Mouse (Mus musculus): ENCODE data around the gene Hmgn1.

Gene Hmgn1

DNA sequence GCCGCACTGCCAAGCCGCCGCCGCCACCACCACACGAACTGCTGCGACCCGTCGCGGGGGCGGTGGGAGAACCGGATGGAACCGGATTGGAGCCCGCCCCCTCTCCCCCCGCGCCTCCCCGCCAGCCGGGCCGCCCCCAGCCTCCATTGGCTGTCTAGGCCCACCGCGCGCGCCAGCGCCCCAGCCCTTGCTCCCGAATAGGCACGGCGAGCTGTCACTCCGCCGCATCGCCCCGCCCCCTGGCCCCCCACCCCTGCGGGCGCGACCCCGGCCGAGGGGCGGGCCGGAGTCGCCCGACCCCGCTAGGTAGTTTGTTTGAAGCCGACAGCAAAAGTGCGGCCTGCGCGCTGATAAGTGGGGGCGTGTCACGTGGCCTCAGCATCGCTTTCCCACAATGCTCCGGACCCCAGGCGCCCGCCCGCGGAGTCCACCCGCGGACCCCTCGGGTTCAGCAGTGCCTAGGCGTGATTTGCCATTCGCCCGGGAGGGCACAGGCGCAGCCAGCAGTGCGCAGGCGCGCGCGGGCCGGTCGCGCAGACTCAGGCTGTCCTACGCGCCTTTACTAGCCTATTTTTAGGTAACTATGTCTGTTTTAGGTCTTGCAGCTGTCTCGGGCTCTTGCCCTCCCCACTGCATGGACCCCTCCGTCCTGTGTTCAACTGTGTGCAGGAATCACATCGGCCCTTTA lies at the start of gene Hmgn1:
TSS of gene Hmgn1 (minus strand) at position 73 of the 688 bp plus-strand sequence.
- CTCF ChIA-PET = interaction anchor here (0.5 to 0.7 kb wide), 3 partner anchors 8 to 97 kb away, joined by 3 to 7 read pairs (median 4); no protein-coding TSS in a partner anchor

DNA sequence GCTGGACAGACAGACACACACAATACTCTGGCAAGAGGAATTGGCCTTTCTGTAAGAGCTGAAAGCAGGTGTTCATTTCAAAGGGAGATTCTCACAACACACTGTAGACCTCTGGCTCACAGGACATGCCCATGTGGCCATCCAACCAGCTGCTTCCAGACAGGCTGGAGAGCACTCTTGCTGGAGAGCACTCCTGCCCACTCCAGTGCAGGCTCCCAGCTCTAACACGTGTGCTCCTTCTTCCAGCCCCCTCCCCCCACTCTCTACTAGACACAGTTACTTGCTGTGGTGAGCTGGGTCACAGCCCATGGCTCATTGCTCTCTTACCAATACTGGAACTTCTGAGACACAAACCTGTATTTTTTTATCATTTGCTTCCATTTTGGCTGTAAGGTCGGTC lies 47.9 kb upstream of the Hmgn1 start:
- CTCF ChIA-PET = no interaction called here

DNA sequence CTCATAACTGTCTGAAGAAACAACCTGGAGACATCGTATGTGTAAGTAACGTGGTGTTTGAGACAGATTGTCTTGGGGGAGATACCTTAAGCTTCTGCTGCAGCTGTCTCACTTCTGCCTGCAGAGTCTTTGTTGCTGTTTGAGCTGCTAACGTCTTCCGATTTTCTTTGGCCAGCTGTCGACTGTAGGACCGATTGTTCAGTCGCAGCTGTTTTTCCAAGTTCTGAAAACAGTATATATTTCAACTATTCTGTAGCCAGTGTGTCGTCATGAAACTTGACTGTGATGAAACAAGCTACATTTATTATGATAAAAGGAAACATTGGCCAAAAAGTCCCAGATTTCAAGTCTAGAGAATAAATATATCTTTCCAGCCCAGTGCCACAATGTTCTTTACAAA lies 46.1 kb upstream of the Hmgn1 start:
- CTCF ChIA-PET = no interaction called here

DNA sequence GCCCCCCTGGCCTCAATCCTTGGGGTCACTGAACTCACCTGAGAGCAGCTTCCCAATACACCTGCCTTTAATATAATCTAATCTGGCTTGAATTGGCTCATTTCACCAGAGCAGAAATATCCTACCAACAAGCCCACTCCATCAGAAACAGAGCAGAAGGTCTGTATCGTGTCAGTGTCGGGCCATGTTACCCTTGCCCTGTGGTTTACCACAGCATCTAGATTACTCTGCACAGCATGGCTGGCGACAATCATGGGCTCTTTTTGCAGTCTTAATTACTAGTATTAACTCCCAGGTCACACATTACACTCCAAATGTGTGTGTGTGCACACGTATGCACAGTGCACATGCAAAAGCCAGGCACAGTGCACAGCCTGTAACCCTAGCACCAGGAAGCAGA lies 41.3 kb upstream of the Hmgn1 start:
- CTCF ChIA-PET = no interaction called here

DNA sequence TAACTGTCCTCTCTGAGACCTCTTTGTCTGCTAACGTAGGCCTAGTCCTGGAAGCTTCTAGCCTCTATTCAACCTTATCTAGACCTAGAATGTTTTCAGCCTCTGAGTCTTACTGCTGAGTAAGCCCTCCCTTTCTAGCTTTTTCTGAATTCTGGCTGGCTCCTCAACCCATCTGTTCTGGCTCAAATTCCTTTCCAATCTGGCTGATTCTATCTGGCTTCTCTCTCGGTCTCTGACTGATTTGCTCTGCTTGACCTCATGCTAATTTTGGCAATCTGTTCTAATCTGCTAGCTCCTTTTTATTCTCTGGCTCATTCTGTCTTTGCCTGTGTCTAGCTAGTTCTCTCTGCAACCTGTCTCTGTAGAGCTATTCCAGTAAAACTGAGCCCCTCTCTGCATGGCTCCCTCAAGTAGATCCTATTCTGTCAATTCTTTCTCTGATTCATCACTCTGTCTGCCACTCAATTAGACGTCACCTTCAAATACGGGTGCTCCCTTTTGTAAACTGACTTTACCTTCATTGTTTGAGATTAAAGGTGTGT lies 38.3 kb upstream of the Hmgn1 start:
- CTCF ChIA-PET = no interaction called here

DNA sequence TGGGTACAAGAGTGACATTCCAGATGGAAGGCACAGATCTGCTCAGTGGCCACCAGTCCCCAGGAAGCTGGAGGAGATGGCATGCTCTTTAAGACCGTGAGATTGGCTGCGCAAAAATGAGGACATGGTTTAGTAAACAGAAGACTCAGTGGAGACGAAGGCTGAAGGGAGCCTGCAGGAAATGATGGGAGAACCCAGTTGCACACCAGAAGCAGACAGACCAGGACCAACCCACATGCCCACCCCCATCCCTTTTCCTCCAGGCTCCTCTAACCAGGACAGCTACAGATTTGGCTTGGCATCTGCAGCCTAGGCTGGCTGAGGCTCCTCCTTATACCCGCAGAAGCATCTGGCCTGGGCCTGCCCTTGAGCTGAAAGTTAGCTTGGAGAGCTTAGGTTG lies 33.8 kb upstream of the Hmgn1 start:
- CTCF ChIA-PET = interaction anchor here (0.6 kb wide), 1 partner anchor 12 kb away, joined by 4 read pairs; no protein-coding TSS in a partner anchor

DNA sequence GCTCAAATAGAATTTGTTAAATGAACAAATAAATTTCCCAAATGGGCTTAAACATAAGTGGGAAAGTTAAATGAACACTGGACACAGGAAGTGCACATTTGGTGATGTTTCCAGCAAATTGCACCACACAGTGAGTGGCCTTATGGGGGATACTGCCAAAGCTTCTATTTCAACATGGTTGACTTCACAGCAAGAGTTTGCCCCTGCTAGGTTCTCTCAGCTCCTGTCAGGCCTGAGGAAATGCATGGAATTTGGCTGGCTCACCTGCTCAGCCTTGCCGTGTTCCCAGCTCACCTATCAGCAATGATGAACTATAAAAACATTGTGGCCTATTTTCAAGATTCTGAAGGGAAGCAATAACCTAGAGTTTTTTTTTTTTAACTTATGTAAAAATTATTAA lies 33.4 kb upstream of the Hmgn1 start:
- CTCF ChIA-PET = no interaction called here

DNA sequence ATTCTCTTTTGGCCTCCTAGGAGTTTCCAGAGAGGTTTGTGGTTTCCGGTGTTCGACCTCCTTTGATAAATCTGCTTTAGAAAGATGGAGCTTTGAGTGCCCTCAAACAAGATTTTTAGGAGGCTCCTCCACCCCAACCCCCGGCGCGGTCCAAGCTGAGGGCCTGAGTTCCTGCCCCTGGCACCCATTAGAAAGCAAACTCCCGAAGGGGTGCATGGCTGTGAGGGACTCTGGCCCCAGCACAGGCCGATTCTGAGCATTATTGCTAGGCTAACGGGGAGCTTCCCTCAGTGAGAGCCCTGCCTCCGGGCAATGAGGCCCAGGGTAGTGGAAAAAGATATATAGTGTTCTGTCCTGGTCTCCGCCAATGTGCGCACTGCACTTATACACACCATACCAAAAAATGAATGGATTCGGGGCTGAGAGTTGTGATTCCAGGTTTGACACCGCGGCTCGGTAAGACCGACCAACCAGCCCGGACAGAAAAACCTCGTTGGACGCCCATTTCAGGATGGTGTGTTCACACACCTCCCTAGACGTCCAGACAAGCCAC lies 32.3 kb upstream of the Hmgn1 start:
- CTCF ChIA-PET = interaction anchor here (0.6 kb wide), 1 partner anchor 71 kb away, joined by 9 read pairs; no protein-coding TSS in a partner anchor

DNA sequence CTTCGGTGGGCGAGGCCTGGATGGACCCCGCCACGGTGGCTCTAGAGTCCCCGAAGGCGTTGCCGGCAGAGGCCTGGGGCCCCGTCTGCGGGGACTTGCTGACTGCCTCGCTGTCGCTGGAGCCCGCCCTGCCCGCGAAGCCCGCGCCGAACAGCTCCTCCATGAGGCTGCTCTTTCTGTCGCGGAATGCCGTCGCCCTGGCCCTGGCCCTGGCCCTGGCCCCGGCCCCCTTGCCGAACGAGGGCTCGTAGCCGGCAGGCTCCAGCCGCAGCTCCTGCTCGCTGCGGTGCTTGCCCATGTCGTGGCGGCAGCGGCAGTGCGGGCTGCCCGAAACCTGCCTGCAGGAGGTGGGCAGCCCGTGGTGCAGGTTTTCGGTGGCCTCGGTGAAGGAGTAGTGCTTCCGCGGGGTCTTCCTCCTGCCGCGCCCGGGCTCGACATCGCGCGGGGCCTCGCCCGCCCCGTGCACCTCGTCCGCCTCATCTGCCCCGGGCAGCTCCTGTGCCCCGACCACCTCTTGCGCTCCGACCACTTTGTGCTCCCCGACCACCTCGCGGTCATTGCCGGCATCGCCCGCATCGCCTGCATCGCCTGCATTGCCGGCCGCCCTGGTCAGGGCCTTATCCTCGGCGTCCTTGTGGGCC lies 31.7 kb upstream of the Hmgn1 start:
- CTCF ChIA-PET = interaction anchor here (0.6 kb wide), 1 partner anchor 71 kb away, joined by 9 read pairs; no protein-coding TSS in a partner anchor

DNA sequence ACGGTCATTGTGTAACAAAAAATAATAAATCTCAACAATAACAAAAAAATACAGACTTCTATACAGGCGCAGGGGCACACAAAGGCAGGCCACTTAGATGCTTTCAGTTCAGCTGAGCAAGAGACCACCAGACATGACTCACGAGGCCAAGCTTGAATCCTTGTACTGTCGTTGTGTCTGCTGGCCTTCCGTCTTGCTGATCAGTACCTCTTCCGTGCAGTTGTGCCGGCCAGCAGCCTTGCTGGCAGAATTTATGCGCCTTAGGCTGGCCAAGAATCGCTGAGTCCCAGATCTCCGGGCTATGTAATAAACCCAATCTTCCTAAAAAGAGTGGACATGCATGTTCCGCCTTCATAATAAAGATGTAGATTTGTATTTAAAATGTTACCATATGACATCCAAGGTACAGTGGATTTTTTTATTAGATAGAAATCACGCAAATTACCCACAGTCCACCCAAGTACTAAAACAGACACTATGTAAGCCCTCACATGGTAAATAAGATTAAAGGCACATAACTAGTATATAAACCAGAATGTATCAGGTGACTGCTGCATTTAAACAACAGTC lies 31.1 kb upstream of the Hmgn1 start:
- CTCF ChIA-PET = no interaction called here

DNA sequence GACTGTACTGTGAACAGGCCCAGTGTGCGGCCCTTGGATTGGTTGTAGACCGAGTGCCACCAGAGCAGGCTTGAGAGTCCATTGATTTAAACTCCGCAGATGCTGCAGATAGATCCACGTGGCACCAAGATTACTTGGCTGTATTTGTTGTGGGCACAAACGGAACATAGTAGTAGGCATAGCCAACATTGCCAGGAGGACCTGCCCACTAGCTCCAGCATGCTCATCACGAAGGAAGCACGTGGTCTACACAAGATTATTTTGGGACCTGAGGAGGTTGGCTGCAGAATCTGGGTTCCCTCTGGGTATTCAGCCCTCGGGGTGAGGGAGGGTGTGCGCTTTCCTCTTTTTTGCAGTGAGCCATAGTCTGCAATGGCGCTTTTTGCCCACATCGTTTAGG lies 29.6 kb upstream of the Hmgn1 start:
- CTCF ChIA-PET = interaction anchor here (0.6 to 0.7 kb wide), 2 partner anchors 103 to 509 kb away, joined by 3 read pairs; no protein-coding TSS in a partner anchor

DNA sequence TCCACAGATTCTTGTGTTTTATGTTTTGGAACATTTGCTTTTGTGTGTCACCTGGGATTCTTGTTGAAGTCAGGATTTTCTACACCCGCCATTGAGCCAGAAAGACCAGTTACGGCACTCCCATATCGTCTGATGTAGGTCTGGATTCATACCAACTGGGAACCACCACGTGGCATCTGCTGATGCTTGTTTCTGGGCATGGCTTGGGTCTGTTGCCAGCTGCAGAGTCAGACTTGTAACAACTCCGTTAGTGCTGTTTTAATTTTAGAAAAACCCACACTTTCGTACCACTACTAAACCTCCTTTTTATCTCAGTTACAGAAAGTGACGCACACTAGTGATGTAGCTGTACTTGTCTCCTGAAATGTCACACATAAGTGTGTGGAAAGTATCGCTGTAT lies 28.5 kb upstream of the Hmgn1 start:
- CTCF ChIA-PET = no interaction called here

DNA sequence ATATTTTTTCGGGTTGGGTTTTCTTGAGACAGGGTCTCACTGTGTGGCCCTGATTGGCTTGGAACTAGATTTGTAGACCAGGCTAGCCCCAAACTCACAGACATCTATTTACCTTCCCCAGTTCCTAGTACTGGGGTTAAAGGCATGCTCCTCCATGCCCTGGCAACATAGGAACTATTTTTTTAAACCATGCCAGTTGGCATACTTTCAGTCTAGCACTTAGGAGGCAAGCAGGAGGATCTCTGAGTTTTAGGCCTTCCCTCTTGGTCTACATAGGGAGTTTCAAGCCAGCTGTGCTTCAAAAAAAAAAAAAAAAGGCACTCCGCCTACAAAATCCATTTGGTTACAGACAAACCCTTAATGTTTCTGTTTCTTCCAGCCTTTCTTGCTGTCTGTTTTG lies 26.9 kb upstream of the Hmgn1 start:
- CTCF ChIA-PET = no interaction called here

DNA sequence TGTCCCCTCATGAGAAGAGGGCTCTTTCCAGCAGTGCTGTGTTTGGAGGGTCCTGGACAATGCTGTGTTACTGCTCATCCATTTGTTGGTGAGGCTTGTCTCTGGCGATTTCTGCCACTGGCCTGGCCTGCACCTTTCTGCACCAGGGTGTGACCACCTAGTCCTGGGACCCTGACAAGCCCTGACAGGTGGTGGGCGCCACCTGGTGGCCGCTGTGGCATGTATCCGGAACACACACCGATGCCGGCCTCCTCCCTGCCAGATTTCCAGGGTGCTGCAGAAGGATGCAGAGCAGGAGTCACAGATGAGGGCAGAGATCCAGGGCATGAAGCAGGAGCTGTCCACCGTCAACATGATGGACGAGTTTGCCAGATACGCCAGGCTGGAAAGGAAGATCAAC lies 24.0 kb upstream of the Hmgn1 start:
- CTCF ChIA-PET = interaction anchor here (0.5 to 1.0 kb wide), 2 partner anchors 121 to 213 kb away, joined by 3 to 4 read pairs; no protein-coding TSS in a partner anchor

DNA sequence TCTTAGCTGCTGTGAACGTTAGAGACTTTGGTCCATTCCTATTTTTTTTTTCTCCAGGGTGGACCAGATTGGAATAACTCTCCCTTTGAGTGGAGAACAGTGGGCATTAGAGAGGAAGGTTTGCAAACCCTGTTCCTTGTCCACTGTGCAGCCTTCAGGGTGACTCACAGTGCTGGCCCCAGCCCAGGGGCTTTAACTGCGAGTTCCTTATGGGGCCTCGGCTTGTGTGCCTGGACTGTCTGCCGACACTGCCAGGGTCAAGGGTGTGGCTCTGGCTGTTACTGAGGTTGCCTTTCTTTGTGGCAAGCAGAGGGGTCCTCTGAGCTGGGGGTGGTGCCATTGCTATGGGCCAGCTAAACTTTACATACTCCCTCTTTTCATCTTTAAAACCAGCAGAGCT lies 23.5 kb upstream of the Hmgn1 start:
- CTCF ChIA-PET = interaction anchor here (1.0 kb wide), 1 partner anchor 120 kb away, joined by 3 read pairs; no protein-coding TSS in a partner anchor

DNA sequence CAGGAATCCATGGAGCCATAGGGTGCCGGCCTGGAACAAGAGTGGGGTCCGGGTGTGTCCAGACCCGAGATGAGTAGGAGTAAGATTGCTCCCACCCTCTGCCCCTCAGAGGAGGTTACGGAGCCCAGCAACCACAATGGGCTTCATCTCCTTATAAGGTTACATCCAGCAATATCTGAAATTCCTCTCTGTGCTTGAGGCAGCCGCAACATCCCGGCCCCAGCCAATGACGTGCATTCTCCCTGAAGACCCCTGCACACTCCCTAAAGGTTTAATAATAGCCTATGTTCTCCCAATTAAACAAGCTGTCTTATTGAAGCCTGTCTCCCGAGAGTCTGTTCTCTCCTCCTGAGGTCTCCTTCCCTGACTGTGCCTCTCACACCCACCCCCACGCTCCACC lies 21.8 kb upstream of the Hmgn1 start:
- CTCF ChIA-PET = interaction anchor here (0.5 to 0.7 kb wide), 2 partner anchors 13 to 229 kb away, joined by 4 to 17 read pairs; no protein-coding TSS in a partner anchor

DNA sequence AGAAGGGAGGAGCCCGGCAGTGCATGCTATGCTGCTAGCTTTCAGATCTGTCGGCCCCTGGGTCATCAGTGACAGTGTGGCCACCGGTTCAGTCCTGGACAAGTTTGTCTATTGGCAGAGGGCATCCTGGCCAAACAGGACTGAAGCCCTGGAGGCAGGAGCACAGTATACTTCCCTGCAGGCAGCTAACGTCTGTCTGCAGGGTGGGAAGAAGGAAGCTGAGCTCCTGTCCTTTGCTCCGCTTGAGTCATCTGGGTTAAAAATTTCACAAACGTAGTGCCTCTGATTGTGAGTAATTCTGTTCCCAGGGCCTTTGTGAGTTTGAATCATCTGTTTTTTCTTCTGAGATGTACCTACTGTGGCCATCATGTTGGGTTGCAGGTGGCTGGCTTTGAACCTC lies 21.3 kb upstream of the Hmgn1 start:
- CTCF ChIA-PET = interaction anchor here (0.7 kb wide), 2 partner anchors 21 to 229 kb away, joined by 4 to 17 read pairs; no protein-coding TSS in a partner anchor

DNA sequence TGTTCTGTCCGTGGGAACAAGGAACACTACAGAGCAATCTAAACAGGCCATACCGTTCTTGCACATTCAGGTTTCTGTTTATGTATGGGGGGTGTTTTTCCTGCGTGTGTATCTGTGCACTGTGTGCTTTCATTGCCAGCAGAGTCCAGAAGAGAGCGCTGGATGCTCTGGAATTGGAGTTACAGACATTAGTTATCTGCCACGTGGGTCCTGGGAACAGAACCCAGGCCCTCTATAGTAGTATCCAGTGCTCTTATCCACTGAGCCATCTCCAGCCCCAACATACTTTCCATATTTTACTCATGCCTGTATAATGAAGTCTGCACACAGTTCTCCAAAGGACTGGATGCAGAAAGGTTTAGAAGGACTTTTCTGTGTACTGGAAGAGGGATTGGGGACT lies 18.3 kb upstream of the Hmgn1 start:
- CTCF ChIA-PET = interaction anchor here (0.9 kb wide), 1 partner anchor 27 kb away, joined by 3 read pairs; no protein-coding TSS in a partner anchor

DNA sequence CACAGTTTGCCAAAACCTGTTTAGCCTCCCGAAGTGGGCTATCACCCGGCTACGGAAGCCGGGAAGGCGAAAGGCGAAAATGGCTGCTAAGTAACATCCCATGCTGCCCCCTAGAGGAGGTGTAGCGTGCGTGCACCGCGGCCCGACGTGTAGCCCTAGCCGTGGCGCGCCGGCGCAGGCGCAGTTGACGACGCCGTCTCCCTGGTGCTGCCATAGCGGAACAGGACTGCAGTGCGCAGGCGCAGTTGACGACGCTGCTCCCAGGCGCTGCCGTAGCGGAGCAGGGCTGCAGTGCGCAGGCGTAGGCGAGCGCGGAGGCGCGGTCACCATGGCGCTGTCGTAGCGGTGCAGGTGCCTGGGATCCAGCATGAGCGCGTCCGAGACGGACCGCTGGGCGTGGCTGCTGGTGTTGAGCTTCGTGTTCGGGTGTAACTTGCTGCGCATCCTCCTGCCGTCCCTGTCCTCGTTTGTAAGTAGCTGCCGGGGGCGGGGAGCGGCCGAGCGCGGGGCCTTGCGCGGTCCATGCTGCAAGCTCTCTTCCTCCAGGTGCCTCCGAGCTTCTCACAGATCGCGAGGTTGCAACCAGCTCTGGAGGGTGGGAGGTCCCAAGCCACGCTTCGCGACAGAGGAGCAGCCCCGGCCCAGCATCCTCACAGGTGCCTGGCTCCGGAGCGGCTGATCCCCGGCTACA lies 17.7 kb upstream of the Hmgn1 start, which contains the start of gene Wrb:
TSS of gene Wrb (plus strand) at position 298 of the 691 bp plus-strand sequence.
- CTCF ChIA-PET = interaction anchor here (0.7 to 0.9 kb wide), 2 partner anchors 26 to 103 kb away, joined by 3 read pairs; no protein-coding TSS in a partner anchor

DNA sequence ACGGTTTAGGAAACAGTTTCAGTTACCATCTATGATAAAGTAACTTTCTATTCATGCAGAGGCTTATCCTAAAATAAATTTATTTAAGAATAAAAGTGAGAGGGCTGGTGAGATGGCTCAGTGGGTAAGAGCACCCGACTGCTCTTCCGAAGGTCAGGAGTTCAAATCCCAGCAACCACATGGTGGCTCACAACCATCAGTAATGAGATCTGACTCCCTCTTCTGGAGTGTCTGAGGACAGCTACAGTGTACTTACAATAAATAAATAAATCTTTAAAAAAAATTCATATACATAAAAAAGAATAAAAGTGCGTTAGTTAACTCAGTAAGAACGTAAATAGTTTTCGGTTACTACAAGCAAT lies 17.2 kb upstream of the Hmgn1 start:
- CTCF ChIA-PET = interaction anchor here (0.7 kb wide), 1 partner anchor 104 kb away, joined by 3 read pairs; no protein-coding TSS in a partner anchor

DNA sequence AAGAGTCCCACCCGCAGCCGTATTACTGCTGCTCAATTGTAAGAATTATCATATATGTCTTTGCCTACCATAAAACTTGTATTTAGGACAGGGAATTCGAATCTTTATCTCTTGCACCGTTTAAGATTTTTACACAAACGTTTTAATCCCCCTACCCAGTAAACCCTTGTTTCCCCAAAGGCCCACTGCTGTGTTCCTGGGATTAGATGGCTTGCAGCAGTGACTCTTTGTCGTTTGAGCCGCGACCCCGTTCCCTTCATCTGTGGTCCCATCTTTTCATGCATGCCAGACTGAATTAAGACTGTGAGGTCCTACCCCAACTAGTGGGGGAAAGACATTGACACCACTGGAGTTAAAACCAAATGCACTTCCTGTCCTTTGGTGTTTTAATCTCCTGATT lies 937 bp upstream of the Hmgn1 start:
- CTCF ChIA-PET = no interaction called here

Measured in spleen, embryonic (tissue).